Mouse (Mus musculus) embryonic fibroblast, embryonic 13.5 days (primary cell): ENCODE measurements around the gene D630045J12Rik.

Experiments used
- CTCF ChIP-seq: IDR thresholded peaks from 2 replicates; pipeline ENCODE4 v1.5.1; 2011; ENCODE audit warnings: mild to moderate bottlenecking, control low read depth, low read length, moderate library complexity, borderline replicate concordance; ENCODE audit not compliant: insufficient read depth
- POLR2A ChIP-seq: IDR thresholded peaks from 2 replicates; pipeline ENCODE4 v1.6.1; 2011; ENCODE audit warnings: low read depth, mild to moderate bottlenecking, control low read depth, low read length, moderate library complexity

DNA sequence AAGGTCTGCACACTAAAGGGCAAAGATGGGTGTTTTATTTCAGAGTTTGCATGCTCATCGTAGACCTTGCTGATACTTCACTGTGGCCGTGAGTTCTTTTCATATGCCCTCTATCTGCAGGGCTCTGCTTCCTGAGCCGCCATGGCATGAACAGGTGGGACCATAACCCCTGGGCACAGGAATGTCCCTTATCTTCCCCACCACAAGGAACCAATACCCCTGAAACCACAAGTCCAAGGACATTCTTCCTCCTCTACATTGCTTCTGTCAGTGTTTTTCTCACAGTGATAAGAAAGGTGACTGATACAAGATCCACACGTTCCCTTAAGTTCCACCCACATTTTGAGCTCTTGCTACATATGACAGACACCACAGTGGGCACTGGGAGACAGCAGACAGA is 3.0 kb upstream of the D630045J12Rik start:
- no peak for TF ChIP-seq CTCF
- no peak for TF ChIP-seq POLR2A
